Mouse (Mus musculus) layer of hippocampus, adult 9-10 months (tissue): Measurements from ENCODE around the gene Asb1.

ENCODE experiments used
- DNase-seq: peaks from one replicate; pipeline ENCODE4 v3.0.0; 2022; ENCODE audit warnings: low spot score

Gene Asb1

DNA sequence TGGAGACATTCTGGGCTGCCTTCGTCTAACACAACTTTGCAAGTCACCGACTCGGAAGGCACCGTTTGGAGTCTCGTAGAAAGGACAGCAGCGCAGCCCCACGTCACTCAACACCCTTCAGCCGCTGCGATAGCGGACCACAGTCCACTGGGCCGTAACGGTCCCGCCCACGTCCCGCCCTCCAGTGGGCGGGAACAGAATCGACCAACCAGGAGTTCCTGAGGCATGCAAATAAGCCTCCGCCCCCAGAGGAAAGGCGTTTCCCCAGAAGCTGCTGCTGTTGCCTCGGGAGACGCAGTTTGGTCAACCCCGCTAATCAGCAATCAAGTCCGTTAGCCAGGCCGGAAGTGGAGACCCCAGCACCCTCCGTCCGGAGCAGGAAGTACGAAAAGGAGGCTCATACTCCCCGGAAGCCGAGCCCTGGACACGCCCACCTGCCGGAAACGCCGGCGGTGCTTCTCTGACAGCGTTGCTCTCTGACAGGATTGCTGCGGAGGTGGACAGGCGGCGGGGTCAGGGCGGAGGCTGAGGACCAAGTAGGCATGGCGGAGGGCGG lies at the start of gene Asb1:
Gene Asb1 (plus strand): TSS at position 274 of the 556 bp plus-strand sequence.
- DNase-seq, result peak; percentile 90

DNA sequence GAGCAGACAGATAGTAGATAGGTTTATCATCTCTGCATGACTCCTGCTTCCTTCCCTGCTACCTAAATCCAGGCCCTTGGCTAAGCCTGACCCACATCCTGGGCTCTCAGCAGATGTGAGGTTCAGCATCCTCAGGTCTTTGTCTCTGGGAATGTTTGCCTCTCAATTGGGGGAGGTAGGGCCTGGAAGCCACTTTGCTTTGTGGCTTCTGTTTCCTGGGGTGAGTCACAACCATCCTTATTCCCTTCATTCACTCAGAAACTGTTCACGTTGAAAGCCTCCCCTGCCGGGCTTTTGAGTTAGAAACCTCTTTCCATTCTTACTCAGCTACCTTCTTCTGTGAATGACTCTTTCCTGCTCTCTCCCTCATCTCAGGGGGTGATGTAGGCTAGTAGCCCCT lies 47.6 kb upstream of the Asb1 start:
- DNase-seq, result no peak

DNA sequence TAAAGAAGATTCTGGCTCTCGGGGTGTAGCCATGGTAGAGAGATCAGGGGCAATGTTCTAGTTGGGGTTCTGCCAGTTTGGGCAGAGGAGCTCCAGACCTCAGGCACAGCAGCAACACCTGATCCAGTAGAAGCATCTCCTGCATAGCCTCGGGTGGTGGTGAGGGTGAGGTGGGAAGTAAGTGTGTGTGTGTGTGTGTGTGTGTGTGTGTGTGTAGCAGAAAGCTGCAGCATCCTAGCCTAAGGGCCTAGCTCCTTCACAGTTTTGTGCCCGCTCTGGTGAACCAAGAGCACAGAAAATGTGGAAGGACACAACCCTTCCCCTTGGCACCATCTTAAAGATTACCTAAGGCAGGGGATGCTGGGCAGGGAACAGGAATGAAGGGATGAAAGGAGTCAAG lies 46.4 kb upstream of the Asb1 start:
- DNase-seq, result no peak

DNA sequence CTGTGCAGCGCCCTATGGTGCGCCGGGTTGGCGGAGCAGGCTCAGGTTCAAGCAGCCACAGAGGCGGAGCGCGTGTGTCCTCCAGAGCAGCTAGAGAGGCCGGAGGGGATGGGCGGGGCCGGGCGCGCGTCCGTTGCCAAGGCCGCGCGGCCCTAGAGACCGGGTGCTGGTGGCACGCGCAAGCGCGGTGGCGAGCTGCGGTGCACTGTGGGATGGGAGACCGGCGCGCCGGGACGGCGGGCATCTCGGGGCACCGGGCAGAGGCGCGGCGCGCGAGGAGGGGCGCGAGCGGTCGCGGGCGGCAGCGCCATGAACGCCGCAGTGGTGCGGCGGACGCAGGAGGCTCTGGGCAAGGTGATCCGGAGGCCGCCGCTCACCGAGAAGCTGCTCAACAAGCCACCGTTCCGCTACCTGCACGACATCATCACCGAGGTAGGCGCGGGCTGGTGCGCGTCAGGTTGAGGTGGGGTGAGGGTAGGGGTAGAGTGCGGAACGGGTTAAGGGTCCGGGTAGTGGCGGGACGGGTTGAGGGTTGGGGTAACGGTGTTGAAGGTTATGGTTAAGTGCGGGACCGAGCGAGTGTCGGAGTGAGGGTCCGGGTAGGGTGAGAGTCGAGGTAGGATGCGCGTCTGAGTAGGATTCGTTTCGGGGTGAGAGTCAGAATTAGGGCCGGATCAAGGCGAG lies 45.7 kb upstream of the Asb1 start, which contains the start of gene Traf3ip1:
Gene Traf3ip1 (plus strand): TSS at position 191 of the 684 bp plus-strand sequence.
- DNase-seq, result peak; percentile 63

DNA sequence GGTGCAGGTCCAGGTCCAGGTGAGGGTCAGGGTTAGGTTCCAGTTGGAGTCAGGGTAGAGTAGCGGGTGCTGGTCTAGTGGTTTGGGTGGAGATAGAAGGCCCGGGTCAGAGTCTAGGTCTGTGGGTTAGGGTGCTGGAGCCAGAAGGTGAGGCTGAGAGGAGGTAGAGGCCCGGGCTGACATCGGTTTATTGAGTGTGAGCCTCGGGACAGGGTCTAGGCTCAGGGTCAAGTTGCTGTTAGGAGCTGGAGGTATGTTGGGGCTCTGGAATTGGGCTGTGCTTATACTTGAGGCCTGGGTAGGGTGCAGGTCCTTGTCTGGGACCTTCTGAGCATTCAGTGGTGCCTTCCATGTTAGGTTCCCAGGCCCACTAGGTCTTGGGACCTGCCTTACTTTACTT lies 45.0 kb upstream of the Asb1 start:
- DNase-seq, result no peak

DNA sequence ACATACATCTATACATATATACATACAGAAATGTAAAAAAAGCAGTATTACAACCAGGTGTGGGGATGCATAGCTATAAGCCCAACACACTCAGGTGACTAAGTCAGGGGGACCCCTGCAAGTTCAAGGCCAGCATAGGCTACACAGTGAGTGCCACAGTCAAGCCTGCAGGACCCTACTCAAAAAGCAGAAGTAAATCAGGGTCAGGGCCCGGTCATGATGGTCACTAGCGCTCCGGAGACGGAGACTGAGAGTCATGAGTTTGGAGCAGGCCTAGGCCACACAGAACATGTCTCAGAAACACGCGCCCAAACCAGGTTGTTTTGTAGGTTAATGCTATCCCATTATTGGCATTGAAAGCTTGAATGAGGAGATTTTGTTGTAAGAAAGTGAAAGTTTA lies 41.8 kb upstream of the Asb1 start:
- no peak for DNase-seq

DNA sequence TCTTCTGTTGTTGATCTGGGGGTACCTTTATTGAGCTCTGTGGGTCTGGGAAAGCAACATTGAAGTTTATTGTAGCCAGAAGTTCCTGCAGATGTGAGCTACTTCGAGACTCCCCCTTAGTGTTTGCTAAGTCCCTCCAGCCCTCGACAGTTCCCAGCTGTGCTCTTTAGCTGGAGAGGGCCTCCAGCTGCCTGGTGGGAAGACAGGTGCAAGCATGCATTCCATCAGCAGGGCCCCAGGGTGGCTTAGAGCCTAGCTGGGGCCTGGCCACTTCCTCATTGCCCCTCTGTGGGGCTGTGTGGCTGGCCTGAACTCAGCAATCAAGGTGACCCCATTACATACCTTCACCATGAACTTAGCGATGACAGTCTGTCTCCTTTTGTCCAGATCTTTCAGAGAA lies 35.7 kb upstream of the Asb1 start:
- DNase-seq, result no peak

DNA sequence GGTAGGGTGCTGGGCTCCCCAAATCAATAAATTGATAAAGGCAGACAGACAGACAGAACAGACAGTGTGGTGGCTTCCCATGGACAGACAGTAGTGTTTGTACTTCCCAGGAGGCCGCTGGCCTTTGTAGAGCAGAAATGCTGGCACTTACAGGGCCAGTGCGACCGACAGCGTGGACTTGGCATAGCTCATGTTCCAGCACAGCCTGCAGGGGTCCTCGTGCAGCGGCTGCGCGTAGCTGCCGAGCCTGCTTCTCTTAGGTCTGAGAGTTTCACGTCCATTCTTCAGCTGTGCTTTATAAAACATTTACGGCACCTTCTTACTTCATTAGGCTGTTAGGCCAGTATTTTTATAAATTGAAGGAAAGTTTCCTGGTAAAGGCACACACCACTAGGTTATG lies 25.4 kb upstream of the Asb1 start:
- DNase-seq, result no peak

DNA sequence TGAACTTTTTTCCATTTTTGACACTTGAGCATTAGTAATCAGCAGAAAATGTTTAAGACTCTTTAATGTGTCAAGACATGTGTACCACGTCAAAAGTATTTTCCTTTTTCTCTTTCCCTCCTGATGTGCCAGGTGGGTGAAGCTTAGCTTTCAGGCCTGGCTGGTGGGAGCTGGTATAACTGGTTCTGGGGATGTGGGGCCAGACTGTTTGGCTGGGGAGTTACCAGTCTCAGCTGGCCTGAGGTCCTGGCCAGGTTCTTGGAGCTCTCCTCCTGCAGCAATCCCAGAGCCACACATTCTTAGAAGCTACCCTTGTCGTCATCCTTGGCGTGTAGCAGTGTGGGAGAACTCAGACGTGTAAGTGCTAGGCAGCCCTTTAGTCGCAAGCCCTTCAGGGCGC lies 24.7 kb upstream of the Asb1 start:
- DNase-seq, result no peak

DNA sequence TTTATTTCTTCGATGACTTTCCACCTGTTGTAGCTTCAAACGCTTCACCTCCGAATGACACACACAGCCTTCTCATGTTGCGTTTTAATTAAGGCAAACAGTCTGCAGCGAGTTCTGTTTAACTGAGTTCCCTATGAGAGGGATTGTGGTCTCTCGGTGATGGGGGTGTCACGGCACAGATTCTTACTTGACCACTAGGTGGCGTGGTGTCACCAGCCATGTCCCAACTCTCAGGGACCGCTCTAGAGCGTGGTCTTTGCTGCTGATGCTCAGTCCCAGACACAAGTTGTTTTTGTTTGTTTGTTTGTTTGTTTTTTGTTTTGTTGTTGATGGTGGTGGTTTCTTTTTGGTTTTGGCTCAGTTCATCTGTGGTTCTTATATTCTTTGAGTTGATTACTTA lies 16.6 kb upstream of the Asb1 start:
- DNase-seq, result peak; percentile 24

DNA sequence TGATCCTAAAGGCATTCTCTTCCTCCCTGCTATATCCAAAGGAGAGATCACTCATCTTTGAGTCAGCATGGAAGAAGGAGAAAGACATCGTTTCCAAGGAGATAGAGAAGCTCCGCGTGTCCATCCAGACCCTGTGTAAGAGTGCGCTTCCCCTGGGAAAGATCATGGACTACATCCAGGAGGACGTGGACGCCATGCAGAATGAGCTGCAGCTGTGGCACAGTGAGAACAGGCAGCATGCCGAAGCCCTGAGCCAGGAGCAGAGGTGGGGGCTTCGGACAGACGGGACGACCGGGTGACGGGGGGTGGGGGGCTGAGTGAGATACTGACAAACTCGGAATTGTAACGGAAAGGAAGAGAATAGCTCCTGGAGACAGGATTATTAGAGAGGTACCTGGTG lies 14.5 kb upstream of the Asb1 start:
- no peak for DNase-seq

DNA sequence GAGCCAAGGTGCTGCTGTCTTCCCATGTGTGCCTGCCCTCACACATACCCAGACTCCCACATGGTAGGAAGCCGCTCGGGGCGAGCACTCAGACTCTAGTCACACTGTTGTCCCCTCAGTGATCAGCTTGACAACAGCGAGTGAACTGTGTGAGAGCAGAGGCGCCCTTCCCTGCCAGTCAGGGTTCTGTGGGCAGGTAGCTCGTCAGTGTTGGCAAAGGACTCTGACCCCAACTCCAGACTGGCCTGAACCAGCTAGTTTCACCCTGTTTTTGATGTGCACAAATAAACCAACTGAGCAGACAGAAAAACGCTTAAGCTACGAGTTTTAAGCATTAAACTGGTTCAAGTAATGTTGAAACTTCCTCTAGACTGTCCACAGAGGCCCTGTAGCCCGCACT lies 10.2 kb upstream of the Asb1 start:
- DNase-seq, result no peak

DNA sequence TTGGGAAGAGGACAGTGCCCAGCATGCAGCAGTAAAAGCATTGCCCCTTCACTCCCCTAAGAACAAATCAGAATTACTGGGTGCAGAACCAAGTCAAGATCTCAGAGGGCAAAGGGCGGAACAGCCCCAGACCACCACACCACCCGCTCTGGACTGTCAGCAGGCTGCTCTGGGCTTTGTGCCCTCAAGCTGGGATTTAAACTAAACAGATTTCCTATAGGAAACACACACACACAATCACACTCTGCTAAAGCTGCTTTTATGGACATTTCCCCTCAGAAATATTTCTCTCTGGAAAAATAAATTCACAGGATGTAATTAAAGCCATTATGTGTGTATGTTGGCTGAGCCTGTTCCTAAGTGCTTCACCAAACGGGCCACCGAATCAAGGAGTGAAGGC lies 8.1 kb upstream of the Asb1 start:
- no peak for DNase-seq

DNA sequence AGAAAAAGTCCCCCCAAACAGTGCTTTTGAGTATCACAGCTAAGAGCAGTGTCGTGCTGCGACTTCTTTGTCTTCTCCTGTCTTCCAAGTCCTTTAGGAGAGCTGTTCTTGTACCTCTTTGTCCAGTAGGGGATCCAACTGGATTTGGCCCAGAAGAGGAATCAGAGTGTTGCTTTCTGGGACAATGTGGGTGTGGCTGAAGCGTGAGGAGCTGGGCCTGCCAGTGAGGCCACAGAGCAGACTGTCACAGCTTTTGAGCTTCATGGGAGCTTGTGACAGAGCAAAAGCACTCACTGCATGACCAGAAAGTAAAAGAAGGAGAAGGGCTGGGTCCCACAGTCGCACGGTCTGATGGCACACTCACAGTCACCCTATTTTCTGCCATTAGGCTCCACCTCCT lies 7.5 kb upstream of the Asb1 start:
- no peak for DNase-seq

DNA sequence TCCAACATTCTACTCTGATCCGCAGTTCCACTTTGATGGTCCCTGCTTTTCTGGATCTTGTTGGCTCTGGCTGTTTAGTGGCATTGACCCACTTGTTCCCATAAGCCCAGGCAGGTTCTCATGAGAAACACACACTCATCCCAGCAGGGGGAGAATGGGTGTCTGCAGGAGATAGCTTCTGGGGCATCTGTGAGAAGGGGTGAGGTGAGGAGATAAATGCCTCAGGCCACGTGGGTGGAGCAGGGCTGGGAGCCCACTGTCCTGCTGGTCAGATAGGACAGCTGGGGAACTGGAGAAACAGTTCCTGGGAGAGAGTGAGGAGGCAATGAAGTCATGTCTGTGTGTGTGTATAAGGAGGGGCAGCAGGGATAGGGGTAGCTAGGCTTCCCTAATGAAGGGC lies 6.9 kb upstream of the Asb1 start:
- no peak for DNase-seq

DNA sequence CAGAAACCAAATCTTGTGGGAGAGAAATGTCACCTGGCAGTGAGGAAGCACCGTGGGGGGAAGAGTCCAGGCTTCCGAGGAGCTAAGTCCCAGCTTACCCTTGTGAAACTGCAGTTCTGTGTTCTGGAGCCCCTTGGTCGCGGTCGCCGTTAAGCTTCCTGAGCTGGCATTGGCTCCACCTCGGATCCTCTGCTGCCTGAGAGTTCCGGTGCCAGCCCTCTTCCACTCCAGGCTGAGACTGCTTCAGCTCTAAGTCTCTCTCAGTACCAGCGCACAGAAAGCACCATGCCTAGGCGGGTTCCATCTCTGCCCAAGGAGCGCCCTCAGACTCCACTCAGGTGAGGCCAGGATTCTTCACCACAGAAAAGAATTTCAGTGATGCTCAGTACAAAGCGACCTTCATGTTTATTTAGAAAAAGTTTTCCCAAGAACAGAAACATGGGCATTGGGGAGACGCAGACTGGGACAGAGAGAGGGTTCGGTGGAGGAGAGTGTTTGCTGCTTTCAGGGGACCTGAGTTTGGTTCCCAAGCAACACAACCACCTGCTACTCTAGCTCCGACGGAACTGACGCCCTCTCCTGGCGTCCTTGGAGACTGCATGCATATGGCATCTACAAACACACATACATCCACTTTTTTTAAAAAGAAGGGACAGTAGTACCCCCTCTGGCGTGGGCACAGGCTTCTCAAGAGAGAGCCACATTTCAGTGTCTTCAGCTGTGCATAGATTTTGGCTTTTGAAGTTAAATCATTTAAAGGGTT lies 6.2 kb upstream of the Asb1 start:
- DNase-seq, result no peak

DNA sequence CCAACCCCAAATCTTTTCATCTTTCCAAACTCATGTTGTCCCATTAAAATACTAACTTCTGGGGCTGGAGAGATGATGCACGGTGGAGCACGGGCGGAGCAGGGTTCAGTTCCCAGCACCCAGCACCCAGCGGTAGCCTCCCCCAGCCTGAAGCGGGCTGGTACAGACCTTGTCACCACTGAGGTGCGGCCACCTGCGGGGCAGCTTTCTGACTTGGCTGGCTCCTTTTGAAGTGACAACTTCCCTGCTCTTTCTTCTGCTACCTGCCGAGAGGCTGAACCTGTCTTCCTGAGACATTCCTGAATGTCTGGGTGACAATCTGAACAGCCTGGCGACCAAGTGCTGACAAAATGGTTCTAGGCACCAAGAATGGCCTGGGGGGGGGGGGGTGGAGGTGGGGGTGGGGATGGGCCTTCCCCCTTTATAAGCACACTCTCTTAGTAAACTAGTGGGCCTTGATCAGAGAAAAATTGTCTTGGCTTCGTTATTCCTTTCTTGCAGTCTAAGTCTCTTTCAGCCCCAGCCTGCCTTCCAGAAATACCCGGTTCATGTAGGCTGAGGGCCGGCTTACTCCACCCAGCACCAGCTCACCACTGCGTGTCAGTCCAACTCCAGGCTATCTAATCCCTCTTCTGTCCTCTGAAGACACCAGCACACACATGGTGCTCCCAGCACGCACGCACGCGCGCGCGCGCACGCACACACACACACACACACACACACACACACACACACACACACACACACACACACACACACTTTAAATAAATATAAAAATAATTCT lies 2.4 kb upstream of the Asb1 start:
- no peak for DNase-seq

DNA sequence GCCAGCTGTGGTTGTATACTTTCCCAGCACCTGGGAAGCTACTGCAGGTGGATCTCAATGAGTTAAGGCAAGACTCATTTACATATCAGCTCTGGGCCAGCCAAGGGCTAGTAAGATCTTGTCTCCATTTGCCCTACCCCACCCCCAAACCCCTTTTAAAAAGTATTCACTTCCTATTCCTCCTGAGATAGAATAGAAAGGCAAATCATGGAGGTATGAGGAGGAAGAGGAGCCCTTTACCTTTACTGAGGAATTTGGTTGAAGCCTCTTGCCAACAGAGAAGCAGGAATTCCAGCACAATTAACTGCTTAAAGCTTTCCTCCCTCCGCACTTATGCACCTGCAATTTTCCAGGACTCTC lies 1.8 kb upstream of the Asb1 start:
- no peak for DNase-seq

DNA sequence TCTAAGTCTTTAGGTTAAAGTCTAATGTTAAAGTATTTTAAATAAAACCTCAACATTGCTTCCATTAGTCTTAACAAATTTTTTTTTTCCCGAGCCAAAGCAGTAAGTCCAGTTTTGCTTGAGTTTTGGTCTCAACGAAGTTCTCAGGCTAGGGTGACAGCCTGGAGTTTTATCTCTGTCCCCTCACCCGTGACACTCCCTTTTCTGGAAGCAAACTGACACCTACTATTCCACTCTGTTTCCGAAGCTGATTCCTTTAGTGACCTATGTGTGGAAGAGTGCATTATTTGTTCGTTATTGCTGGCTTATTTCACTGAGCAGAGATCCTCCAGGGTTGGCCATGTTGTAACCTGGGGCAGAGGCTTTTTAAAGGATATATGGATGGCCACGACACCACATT lies 1.1 kb upstream of the Asb1 start:
- no peak for DNase-seq

DNA sequence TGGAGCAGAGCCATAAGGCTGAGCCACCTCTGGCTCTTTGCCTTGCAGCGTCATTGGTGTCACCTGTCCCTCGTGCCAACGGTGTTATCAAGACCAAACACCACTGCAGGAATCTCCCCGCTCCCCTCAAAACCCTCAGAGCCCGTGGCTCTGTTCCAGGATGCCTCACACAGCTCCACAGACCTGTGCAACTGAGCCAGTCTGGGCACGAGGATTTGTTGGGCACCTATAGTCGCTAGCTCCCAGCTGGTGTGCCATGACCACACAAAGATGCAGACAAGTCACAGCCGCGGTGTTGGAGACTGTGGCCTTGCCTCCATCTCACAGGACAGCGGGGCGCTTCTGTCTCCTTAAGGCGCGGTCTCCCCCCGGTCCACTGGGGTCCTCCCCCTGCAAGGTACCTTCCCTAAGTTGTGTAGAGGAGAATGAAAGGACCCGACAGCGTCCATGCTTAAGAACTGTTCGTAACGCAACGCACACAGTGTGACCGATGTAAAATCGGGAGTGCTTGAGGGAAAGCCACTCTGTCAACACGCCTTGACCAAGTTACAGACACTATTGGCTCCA lies 557 bp upstream of the Asb1 start:
- no peak for DNase-seq

DNA sequence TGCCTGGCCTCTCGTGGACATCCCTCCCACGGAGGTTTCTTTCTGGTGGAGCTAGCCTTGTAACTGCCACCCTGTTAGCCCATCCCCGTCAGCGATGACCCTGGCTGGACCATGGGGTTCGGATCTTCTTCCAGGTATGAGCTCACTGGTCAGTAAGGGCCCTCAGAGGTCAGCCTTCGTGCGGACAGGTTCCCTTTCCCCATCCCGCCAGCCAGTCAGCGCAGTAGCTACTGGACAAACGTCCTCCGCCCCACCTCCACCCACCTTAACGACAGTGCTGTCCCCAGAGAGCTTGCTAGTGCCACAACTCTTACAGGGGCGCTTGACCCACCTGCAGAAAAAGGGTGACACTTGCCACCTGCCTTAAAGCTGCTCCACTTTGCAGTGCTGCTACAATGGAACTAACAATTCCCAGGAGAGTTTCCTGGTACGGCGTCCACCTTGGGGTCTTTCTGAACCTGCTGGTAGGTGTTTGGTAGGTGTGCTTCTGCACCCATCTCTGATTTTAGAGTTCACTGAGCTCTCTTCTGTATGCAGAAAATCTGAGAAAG lies 773 bp downstream of the Asb1 start:
- DNase-seq, result no peak

DNA sequence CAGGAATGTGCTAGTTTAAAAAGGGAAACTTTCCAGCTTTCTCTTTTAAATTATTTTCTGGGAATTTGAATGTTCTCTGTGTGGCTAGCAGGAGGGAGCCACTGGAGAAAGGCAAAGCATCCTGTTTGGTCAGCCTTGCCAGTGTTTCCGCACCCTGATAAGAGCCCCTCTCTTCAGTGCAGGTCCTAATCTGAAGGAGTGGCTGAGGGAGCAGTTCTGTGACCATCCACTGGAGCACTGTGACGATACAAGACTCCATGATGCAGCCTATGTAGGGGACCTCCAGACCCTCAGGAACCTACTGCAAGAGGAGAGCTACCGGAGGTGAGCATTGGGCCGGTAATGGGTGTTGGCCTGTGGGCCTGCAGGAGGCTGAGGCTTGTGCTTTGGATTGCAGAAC lies 3.6 kb downstream of the Asb1 start:
- DNase-seq, result no peak
